Mouse (Mus musculus) cerebellum, adult 8-10 months (tissue): ENCODE data around the gene Slc2a2.

Experiments
- DNase-seq: peaks from one replicate; pipeline ENCODE4 v3.0.0; 2022

Gene Slc2a2

GRCm38 (mm10) chr3:28697797-28698196, at the start of gene Slc2a2:
TSS of gene Slc2a2 (plus strand) at chr3:28697903.
- DNase-seq, result no peak

DNA sequence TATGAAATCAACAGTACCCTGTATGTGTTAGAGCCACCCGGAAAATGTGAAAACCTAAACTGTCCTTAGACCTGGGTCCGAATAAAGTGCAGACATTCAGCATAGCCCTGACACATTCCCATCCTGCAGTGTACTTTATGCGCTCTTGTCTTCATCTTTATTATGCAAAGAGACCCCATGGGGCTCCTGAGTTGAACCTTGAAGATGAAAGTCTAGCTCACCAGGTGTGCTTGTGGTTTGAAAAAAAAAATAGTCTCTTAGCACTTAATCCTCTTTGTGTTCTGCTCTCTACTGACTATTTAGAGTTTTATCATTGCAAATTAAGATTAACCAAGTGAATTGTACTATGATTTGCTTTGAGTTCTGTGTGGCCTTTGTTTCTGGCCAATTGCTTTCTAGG, 45.1 kb upstream of the Slc2a2 start:
- no peak for DNase-seq

DNA sequence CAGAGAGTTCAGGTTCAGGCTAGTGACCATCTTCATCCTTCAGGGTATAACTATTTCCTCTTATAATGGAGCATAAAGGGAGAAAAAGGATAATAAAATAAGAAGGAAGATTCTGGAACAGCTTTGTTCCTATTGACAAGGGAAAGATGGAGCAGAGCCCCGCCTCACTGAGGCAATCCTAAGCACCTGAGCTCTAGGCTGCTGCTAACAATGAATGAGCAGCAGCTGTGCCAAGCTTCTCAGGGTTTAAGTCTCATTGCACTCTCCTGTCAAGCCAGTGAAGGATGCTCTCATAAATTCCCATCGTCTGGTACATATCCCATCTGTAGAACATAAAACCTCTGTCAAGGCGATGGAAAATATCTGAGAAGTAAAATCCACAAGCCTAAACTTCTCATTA, 44.7 kb upstream of the Slc2a2 start:
- DNase-seq, result no peak

GRCm38 (mm10) chr3:28654740-28655139, 43.0 kb upstream of the Slc2a2 start:
- no peak for DNase-seq

- DNase-seq, result no peak
Measured at GRCm38 (mm10) chr3:28658349-28658748, 39.4 kb upstream of the Slc2a2 start.

- no peak for DNase-seq
Measured at GRCm38 (mm10) chr3:28680851-28681250, 16.9 kb upstream of the Slc2a2 start.

GRCm38 (mm10) chr3:28681866-28682265, 15.8 kb upstream of the Slc2a2 start:
- DNase-seq, result no peak

- no peak for DNase-seq
Measured at GRCm38 (mm10) chr3:28682411-28682810, 15.3 kb upstream of the Slc2a2 start.

GRCm38 (mm10) chr3:28685510-28685909, 12.2 kb upstream of the Slc2a2 start:
- no peak for DNase-seq

DNA sequence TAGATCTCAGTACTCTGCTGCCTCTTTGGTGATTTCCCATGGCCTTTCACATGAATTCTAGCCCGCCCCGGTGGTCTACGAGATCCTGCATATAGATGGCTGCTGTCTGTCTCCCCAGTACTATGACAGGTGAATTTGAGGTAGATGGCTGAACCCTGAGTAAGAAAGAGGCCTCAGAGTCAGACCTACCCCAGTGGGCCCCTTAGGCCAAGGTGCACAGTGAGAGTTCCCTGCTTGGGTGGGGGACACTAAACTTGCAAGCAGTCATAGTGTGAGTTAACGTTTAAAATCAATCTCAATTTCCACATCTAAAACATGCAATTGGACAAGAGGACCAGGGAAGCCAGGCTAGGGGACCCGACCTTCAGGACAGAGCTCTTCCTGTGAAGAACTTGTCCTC, 2.9 kb upstream of the Slc2a2 start:
- DNase-seq, result no peak

DNA sequence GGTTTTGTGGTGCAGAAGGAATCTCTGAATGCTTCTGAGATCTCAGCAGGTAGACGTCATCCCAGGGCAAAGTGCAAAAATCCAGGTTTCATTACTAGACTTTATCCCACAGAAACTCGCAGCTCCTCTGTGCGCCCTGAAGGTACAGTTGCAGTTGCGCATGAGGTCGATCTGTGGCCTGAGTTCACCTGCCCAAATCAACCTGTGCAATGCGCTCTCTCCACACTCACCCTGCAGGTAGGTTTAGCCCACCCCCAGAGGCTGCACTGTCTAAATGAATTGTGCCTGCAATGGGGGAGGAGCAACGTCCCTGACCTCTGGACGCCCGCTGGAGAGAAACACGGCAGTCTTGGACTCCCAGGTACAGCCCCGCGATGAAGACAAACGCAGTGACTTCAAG, 2.1 kb upstream of the Slc2a2 start:
- DNase-seq, result no peak

DNA sequence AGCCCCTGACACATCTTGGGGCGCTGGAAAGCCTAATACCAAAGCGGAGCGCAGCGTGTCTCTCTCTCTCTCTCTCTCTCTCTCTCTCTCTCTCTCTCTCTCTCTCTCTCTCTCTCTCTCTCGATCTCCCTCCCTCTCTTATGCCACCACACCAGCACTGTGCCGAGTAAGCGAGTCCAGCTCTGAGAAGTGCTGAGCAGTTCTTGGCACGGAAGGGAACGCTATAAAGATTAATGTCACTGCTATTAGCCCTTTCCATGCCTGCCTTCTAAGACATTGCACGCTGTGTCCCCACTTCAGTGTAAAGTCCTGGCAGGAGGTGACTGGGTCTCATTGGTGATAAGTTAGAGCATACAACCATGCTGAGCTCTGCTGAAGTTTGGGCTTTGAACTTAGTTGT, 1.5 kb upstream of the Slc2a2 start:
- DNase-seq, result no peak

DNA sequence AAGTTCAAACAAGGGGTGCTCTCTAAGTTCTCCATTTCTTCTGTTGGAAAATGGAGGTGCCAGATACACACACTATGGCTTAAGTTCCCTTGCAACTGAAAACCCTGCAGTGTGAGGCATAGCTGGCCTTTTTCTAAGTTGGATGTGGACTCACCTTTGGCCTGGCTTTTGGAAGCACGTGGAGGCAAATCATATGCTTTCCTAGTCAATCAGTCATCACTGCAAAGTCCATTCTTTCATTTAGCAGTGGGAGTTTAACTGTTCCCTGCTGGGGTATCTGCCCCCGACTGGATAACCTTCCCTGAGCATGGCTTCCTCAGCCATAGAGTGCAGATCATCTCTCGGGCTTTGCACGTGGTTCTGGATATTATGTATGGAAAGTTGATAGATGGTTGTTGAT, 1.9 kb downstream of the Slc2a2 start:
- DNase-seq, result no peak

DNA sequence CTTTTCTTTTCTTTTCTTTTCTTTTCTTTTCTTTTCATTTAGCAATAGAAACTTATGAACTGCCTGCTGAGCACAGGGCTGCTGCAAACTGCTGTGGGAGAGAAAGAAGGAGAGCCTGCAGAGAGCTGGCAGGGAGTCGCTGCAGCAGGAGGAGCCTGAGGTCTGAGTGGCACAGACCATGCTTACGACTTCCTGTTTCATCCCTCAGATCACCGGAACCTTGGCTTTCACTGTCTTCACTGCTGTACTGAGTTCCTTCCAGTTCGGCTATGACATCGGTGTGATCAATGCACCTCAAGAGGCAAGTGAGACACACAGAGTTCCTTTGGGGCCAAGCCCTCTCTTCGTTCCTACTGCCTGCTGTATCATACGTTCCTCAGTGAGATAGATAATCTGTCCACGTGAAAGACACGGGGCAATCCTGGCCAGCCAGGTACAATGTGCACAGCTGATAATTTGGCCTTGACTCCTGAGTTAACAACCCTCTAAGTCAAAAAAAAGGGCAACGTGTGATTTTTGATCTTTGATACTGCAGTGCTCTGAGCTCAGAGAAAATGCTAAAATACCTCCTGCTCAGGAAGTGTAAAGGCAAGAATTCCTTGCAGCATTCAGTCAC, 7.9 kb downstream of the Slc2a2 start:
- DNase-seq, result no peak

GRCm38 (mm10) chr3:28706736-28707135, 9.0 kb downstream of the Slc2a2 start:
- no peak for DNase-seq

GRCm38 (mm10) chr3:28709740-28710139, 12.0 kb downstream of the Slc2a2 start:
- no peak for DNase-seq

- no peak for DNase-seq
Measured at GRCm38 (mm10) chr3:28713913-28714698, 16.4 kb downstream of the Slc2a2 start.

GRCm38 (mm10) chr3:28718521-28718920, 20.8 kb downstream of the Slc2a2 start:
- DNase-seq, result no peak

GRCm38 (mm10) chr3:28721218-28721617, 23.5 kb downstream of the Slc2a2 start:
- DNase-seq, result no peak

GRCm38 (mm10) chr3:28721838-28722237, 24.1 kb downstream of the Slc2a2 start:
- no peak for DNase-seq

GRCm38 (mm10) chr3:28722531-28722930, 24.8 kb downstream of the Slc2a2 start:
- DNase-seq, result no peak

DNA sequence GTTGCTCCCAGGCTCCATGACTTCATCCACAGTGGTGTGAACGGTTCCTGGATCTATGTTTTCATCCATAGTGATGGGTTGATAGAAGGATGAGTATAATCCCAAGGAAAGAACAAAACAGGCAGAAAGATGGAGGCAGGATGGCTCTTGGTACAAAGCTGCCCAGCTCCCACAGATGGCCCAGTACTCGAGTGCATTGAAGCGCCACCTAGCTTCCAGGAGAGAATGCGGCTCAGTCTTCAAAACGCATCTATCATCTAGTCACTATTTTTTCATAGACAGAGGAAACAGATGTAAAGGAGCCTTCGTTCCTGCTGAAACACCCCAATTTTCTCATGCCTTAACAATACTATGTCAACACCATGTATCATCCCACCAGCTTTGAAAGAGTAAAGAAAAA, 25.8 kb downstream of the Slc2a2 start:
- DNase-seq, result no peak

- no peak for DNase-seq
Measured at GRCm38 (mm10) chr3:28725203-28725602, 27.5 kb downstream of the Slc2a2 start.

GRCm38 (mm10) chr3:28726356-28726755, 28.7 kb downstream of the Slc2a2 start:
- DNase-seq, result no peak

- no peak for DNase-seq
Measured at GRCm38 (mm10) chr3:28734712-28735111, 37.0 kb downstream of the Slc2a2 start.
